Mouse (Mus musculus): Measurements from ENCODE around the gene Kdm2b. TPM values are rescaled to one million over a fixed set of nuclear protein-coding genes. Genes with fewer than 3 reads are reported as not detected.

The Kdm2b gene
- total RNA-seq, 4 experiments from 2014 or later = 11.1 to 15.6 (median 13.1) TPM

- DNase-seq (ENCODE audit: low spot score in 2 of 2) = no peak
Observed at GRCm38 (mm10) chr5:122894821-122895220, 94.8 kb downstream of the Kdm2b start.

- no peak for DNase-seq (ENCODE audit: low spot score in 2 of 2)
Observed at GRCm38 (mm10) chr5:122894007-122894637, 95.5 kb downstream of the Kdm2b start.

- no peak for DNase-seq (ENCODE audit: low spot score in 2 of 2)
Observed at GRCm38 (mm10) chr5:122893270-122893669, 96.4 kb downstream of the Kdm2b start.

- no peak for DNase-seq (ENCODE audit: low spot score in 2 of 2)
Observed at GRCm38 (mm10) chr5:122890396-122890795, 99.2 kb downstream of the Kdm2b start.

GRCm38 (mm10) chr5:122888612-122889214 is 100.9 kb downstream of the Kdm2b start:
- no peak for DNase-seq (ENCODE audit: low spot score in 2 of 2)

GRCm38 (mm10) chr5:122887926-122888611 is 101.6 kb downstream of the Kdm2b start:
- DNase-seq (ENCODE audit: low spot score in 2 of 2) = no peak

- DNase-seq (ENCODE audit: low spot score in 2 of 2) = no peak
Observed at GRCm38 (mm10) chr5:122887033-122887432, 102.6 kb downstream of the Kdm2b start.

- DNase-seq (ENCODE audit: low spot score in 2 of 2) = no peak
Observed at GRCm38 (mm10) chr5:122884594-122885348, 104.9 kb downstream of the Kdm2b start.

GRCm38 (mm10) chr5:122883652-122884235 is 105.9 kb downstream of the Kdm2b start:
- DNase-seq (ENCODE audit: low spot score in 2 of 2) = no peak

- DNase-seq (ENCODE audit: low spot score in 2 of 2) = no peak
Observed at GRCm38 (mm10) chr5:122883237-122883636, 106.4 kb downstream of the Kdm2b start.

GRCm38 (mm10) chr5:122882256-122883050 is 107.2 kb downstream of the Kdm2b start:
- DNase-seq (ENCODE audit: low spot score in 2 of 2) = no peak

GRCm38 (mm10) chr5:122881313-122881712 is 108.3 kb downstream of the Kdm2b start:
- DNase-seq (ENCODE audit: low spot score in 2 of 2) = peak; percentile 24 to 36

- DNase-seq (ENCODE audit: low spot score in 2 of 2) = no peak
Observed at GRCm38 (mm10) chr5:122880241-122880980, 109.2 kb downstream of the Kdm2b start.

- DNase-seq (ENCODE audit: low spot score in 2 of 2) = no peak
Observed at GRCm38 (mm10) chr5:122876671-122877070, 113.0 kb downstream of the Kdm2b start.

- no peak for DNase-seq (ENCODE audit: low spot score in 2 of 2)
Observed at GRCm38 (mm10) chr5:122874359-122874758, 115.3 kb downstream of the Kdm2b start.

GRCm38 (mm10) chr5:122873573-122873972 is 116.0 kb downstream of the Kdm2b start:
- DNase-seq (ENCODE audit: low spot score in 2 of 2) = no peak

GRCm38 (mm10) chr5:122872626-122873025 is 117.0 kb downstream of the Kdm2b start:
- no peak for DNase-seq (ENCODE audit: low spot score in 2 of 2)

GRCm38 (mm10) chr5:122863053-122863452 is 126.6 kb downstream of the Kdm2b start:
- no peak for DNase-seq (ENCODE audit: low spot score in 2 of 2)

- DNase-seq (ENCODE audit: low spot score in 2 of 2) = no peak
Observed at GRCm38 (mm10) chr5:122855858-122856257, 133.8 kb downstream of the Kdm2b start.

GRCm38 (mm10) chr5:122852611-122853010 is 137.0 kb downstream of the Kdm2b start:
- DNase-seq (ENCODE audit: low spot score in 2 of 2) = no peak
